Mouse (Mus musculus): ENCODE results near the gene BC028528. TPM values are rescaled to one million over a fixed set of nuclear protein-coding genes. Genes with fewer than 3 reads are reported as not detected.
"Not testable (repeated sequence)": the region's sequence is repeated elsewhere in the genome, so short reads cannot be mapped to it uniquely, and the experiment has no call there.

BC028528 gene
- polyA plus RNA-seq, 1 experiment from 2014 or later: 16.1 TPM

DNA sequence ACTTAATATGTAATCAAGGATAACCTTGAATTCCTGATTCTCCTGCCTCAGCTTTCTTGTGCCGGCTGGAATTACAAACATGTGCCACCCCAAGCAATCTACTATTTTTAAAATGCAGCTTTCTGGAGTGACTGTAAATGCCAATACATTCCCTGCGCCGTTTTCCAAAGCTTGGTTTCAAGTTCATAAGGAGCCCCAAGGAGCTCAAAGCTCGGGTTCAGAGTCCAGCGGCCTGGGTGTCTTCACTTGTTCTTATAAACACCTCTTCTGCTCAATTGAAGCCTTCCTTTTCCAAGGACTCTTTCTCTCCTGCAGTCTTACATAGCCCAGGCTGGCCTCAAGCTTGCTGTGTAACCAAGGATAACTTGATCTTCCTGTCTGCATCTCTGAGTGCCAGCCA lies 25.7 kb downstream of the BC028528 start:
- Histone ChIP-seq H3K27me3 (no peaks in the 10 kb centered on the region), H3K4me2 (replicated peaks) (no peak overlapping the region)

DNA sequence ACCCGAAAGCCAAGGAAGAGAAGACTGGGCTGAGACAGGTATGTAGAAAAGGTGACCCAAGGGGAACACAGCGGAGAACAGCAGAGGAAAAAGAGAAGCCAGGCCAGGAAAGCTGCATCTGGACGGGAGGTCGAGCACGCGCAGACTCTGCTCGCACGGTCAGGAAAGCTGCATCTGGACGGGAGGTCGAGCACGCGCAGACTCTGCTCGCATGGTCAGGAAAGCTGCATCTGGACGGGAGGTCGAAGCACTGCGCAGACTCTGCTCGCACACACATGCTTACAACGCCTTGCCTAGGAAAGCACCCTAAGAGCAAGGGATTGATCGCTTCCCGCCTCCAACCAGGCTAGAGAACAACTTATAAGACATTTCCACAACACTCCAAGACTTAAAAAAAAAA lies 26.2 kb downstream of the BC028528 start:
- H3K27me3 ChIP-seq: no peaks in the 10 kb centered on the region
- no peak overlapping the region for H3K4me2 ChIP-seq (replicated peaks)
- no peak overlapping the region for H3K27ac ChIP-seq
- no peaks in the 10 kb centered on the region for H3K9me3 ChIP-seq
- H3K4me3 ChIP-seq: no peak overlapping the region
- no peak overlapping the region for H3K9ac ChIP-seq
- no peak for ATAC-seq (ENCODE audit: low FRiP score, low read depth)
- 87% methylated on average over 20 of the region's 20 CpGs for WGBS
- peaks cover 4% of the 10 kb centered on the region for H3K4me1 ChIP-seq
- H3K36me3 ChIP-seq: peaks cover 68% of the 10 kb centered on the region

More for the DNA sequence above, 25.7 kb downstream of the BC028528 start:
- H3K4me3 ChIP-seq: no peak overlapping the region
- peaks cover 68% of the 10 kb centered on the region for H3K36me3 ChIP-seq
- WGBS: 84% methylated on average over 5 of the region's 5 CpGs
- no peak overlapping the region for H3K9ac ChIP-seq
- no peak overlapping the region for H3K27ac ChIP-seq
- no peaks in the 10 kb centered on the region for H3K9me3 ChIP-seq
- no peak for ATAC-seq (ENCODE audit: low FRiP score, low read depth)
- peaks cover 7% of the 10 kb centered on the region for H3K4me1 ChIP-seq

DNA sequence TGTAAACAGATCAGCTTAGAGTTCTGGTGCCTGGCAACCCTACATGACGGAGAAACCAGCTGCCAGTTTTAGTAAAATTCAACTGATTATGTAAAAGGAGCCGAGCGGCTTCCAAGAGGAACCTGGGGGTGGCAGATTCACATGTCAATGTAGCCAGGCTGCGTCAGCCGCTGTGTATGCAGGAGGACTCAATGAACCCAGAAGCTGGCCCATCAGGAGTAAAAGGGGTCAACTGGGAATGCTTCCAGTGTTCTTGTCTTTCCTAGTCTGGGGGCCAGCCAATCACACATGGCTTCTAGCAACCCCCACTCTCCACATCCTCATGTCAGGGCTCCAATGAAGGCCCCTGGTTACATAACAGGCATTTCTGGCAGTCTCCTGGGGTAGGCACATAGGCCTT lies 26.8 kb downstream of the BC028528 start:
- Histone ChIP-seq H3K9me3 (no peaks in the 10 kb centered on the region), H3K36me3 (peaks cover 65% of the 10 kb centered on the region), H3K27ac (no peak overlapping the region), H3K4me1 (no peaks in the 10 kb centered on the region), H3K4me2 (replicated peaks) (no peak overlapping the region), H3K4me3 (no peak overlapping the region), H3K27me3 (no peaks in the 10 kb centered on the region), H3K9ac (no peak overlapping the region)
- WGBS: 79% methylated on average over 5 of the region's 5 CpGs
- no peak for ATAC-seq (ENCODE audit: low FRiP score, low read depth)

DNA sequence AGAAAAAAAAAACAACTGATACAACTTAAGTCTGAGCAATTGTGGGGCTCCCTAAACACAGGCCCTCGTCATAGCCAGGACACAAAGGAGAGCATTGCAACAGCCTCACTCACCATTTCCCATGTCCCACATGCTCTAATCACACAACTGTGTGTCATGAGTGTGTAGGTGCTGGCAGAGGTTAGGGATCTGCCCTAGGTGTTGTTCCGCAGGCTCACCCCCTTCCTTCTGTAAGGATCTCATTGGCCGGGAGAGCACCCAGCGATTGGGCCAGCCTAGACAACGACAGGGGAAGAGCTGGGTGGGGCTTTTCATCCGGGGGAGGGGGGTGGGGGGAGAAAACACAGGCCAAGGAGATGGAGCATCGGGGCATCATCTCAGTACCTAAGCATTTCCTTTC lies 28.2 kb downstream of the BC028528 start:
- Histone ChIP-seq H3K9me3 (no peaks in the 10 kb centered on the region), H3K4me2 (replicated peaks) (no peak overlapping the region), H3K27ac (no peak overlapping the region), H3K9ac (no peak overlapping the region), H3K4me1 (no peaks in the 10 kb centered on the region), H3K4me3 (no peak overlapping the region), H3K27me3 (no peaks in the 10 kb centered on the region), H3K36me3 (peaks cover 51% of the 10 kb centered on the region)
- 77% methylated on average over 7 of the region's 7 CpGs for WGBS
- no peak for ATAC-seq (ENCODE audit: low FRiP score, low read depth)

DNA sequence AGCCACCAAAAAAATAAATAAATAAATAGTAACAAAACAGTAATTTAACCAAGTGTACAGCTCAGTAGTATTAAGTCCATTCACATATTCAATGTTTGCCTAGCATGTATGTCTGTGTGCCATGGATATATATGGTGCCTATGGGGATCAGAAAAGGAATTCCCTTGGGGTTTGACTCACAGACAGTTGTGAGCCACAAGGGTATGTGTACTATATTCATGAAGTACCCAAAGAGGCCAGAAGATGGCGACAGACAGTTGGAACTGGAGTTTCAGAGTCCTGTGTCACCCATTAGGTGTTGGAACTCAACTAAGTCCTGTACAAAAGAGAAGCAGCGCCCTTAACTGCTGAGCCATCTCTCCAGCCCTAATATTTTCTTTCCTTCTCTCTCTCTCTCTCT lies 30.0 kb downstream of the BC028528 start:
- Histone ChIP-seq H3K4me3 (no peak overlapping the region), H3K27ac (no peak overlapping the region), H3K4me1 (no peaks in the 10 kb centered on the region), H3K36me3 (peaks cover 37% of the 10 kb centered on the region), H3K4me2 (replicated peaks) (no peak overlapping the region), H3K9ac (no peak overlapping the region), H3K9me3 (no peaks in the 10 kb centered on the region), H3K27me3 (no peaks in the 10 kb centered on the region)
- WGBS: 49% methylated on average over 2 of the region's 2 CpGs
- peak; percentile 44; the same call in 1 of the 2 replicates for ATAC-seq (ENCODE audit: low FRiP score, low read depth)

DNA sequence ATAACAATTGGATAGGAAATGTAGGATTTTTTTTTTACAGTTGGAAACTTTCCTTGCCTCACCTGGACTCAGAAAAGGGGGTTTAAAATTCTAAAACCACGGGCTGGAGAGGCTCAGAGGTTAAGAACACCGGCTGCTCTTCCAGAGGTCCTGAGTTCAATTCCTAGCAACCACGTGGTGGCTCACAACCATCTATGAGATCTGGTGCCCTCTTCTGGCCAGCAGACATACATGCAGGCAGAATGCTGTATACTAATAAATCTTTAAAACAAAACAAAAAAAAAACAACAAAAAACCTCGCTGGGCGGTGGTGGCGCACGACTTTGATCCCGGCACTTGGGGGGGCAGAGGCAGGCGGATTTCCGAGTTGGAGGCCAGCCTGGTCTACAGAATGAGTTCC lies 30.6 kb downstream of the BC028528 start:
- Histone ChIP-seq H3K36me3 (peaks cover 34% of the 10 kb centered on the region), H3K4me2 (replicated peaks) (no peak overlapping the region), H3K27me3 (no peaks in the 10 kb centered on the region), H3K9ac (no peak overlapping the region), H3K9me3 (no peaks in the 10 kb centered on the region), H3K4me3 (no peak overlapping the region), H3K27ac (no peak overlapping the region), H3K4me1 (0 out of 2 replicates have a peak, but pooled peaks cover under 1% of the 10 kb centered on the region)
- WGBS: 78% methylated on average over 10 of the region's 10 CpGs
- ATAC-seq (ENCODE audit: low FRiP score, low read depth): no peak

DNA sequence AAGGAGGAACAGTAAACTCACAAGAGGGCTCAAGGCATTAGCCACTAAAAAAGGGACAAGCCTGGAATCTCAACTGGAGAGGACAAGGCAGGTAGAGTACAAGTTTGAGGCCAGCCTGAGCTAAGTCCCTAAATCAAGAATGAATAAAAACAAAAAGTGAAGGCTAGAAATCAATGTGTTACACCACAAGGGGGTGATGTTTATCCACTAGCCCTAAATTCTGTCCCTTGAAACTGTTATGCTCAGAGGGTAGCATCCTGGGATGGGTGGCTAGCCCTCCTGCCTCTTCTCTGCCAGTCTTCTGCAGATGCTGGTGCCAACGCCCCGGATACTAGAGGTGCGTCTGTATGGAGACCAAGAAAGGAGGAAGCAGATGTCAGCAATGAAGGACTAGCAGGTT lies 31.5 kb downstream of the BC028528 start:
- Histone ChIP-seq H3K4me1 (0 out of 2 replicates have a peak, but pooled peaks cover 2% of the 10 kb centered on the region), H3K27me3 (no peaks in the 10 kb centered on the region), H3K9ac (no peak overlapping the region), H3K36me3 (peaks cover 25% of the 10 kb centered on the region), H3K4me3 (no peak overlapping the region), H3K4me2 (replicated peaks) (no peak overlapping the region), H3K9me3 (no peaks in the 10 kb centered on the region), H3K27ac (no peak overlapping the region)
- 86% methylated on average over 3 of the region's 3 CpGs for WGBS
- ATAC-seq (ENCODE audit: low FRiP score, low read depth): no peak

DNA sequence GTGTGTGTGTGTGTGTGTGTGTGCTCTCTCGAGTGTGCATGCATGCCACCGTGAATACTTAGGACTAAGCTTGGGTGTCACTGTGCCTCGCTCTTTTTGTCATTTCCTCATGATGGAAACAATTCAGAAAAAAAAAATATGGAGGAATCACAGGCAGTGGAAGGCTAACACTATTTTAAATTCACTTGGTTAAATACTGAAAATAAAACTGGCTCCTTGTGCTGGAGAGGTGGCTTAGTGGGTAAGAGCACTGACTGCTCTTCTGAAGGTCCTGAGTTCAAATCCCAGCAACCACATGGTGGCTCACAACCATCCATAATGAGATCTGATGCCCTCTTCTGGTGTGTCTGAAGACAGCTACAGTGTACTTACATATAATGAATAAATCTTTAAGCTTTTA lies 33.5 kb downstream of the BC028528 start:
- 81% methylated on average over 3 of the region's 3 CpGs for WGBS
- H3K27me3 ChIP-seq; H3K4me3 ChIP-seq; ATAC-seq (ENCODE audit: low FRiP score, low read depth); H3K27ac ChIP-seq; H3K9ac ChIP-seq; H3K9me3 ChIP-seq; H3K4me2 ChIP-seq (replicated peaks): not testable (repeated sequence)
- peaks cover 15% of the 10 kb centered on the region for H3K36me3 ChIP-seq
- H3K4me1 ChIP-seq: peaks cover 11% of the 10 kb centered on the region

DNA sequence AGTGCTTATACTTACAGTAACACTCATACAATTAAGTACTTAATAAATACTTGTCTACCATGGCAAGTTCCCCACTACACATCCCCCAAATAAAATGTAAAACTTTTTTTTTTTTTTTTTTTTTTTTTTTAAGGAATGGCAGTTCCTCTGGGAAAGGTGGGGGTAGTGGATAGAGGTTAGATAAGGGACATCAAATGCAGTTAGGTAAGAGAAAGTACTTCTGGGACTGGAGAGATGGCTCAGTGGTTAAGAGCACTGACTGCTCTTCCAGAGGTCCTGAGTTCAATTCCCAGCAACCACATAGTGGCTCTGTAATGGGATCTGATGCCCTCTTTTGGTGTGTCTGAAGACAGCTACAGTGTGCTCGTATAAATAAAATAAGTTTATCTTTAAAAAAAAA lies 34.8 kb downstream of the BC028528 start:
- 71% methylated on average over 1 of the region's 1 CpGs for WGBS
- not testable (repeated sequence) for H3K9me3 ChIP-seq; H3K27me3 ChIP-seq; ATAC-seq (ENCODE audit: low FRiP score, low read depth); H3K27ac ChIP-seq; H3K4me2 ChIP-seq (replicated peaks); H3K4me3 ChIP-seq; H3K9ac ChIP-seq
- Histone ChIP-seq H3K36me3 (peaks cover 20% of the 10 kb centered on the region), H3K4me1 (peaks cover 11% of the 10 kb centered on the region)

DNA sequence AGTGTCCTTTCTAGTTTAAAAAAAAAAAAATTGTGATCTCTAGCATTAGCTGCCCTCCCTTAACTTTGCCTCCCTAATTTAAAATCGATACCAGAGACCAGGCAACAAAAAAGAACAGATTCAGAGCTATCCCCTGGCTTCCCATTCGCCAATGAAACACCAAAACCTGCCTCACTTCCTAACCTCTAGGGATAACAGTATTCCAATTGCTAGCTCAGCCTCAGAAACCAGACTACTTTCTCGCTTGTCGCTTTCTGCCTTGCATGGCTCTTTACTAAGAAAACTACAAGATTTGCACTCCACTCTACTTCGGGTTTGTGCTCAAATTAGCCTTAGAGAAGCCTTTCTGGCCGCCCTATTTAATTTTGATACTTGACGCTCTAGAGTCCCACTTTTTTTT lies 35.7 kb downstream of the BC028528 start:
- peak overlapping the region; percentile 88 for H3K9ac ChIP-seq
- no peaks in the 10 kb centered on the region for H3K27me3 ChIP-seq
- peak overlapping the region; percentile 78 for H3K27ac ChIP-seq
- peak overlapping the region; percentile 86 for H3K4me3 ChIP-seq
- peak; percentile 13; the same call in 1 of the 2 replicates for ATAC-seq (ENCODE audit: low FRiP score, low read depth)
- H3K9me3 ChIP-seq: no peaks in the 10 kb centered on the region
- peaks cover 11% of the 10 kb centered on the region for H3K4me1 ChIP-seq
- WGBS: 28% methylated on average over 7 of the region's 7 CpGs
- peak overlapping the region; percentile 69 for H3K4me2 ChIP-seq (replicated peaks)
- H3K36me3 ChIP-seq: peaks cover 24% of the 10 kb centered on the region

DNA sequence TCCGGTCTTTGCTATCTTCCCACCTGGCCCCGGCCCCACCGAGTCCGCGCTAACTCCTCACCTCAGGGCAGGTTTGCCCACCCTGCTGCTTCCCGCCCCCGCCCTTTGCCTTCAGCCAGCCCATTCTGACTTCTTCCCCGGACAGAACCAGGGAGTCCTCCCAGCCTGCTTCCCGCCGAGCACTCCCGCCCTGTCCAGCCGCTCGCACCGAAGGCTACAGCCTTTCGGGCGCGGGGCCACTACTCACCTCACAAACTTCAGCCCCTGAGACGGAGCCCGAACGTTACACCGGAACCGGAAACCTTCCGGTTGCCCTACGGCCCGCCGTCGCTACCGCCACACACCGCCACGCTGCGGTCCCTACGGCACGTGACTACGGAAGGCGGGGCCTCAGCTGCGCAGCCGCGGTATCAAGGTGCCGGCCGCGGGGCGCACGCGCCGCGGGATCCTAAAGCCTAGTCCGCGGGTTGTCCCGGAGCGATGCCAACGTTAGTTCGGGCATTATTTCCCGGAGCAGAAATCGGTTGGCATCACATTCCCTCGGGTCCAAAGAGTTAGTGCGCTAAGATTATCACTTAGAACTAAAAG lies 36.2 kb downstream of the BC028528 start, which contains the start of gene Prpf3:
Gene Prpf3 (minus strand): TSS at position 384 of the 588 bp plus-strand sequence.
- Histone ChIP-seq H3K9ac (peak within 1 kb of the TSS; percentile 88), H3K4me3 (peak within 1 kb of the TSS; percentile 86), H3K36me3 (peaks cover 29% of the 10 kb centered on the region), H3K27me3 (no peaks in the 10 kb centered on the region), H3K27ac (peak within 1 kb of the TSS; percentile 83), H3K9me3 (no peaks in the 10 kb centered on the region), H3K4me1 (peaks cover 11% of the 10 kb centered on the region), H3K4me2 (replicated peaks) (peak within 1 kb of the TSS; percentile 69)
- WGBS: under 1% methylated on average over 56 of the region's 56 CpGs
- ATAC-seq (ENCODE audit: low FRiP score, low read depth): peak; percentile 98

DNA sequence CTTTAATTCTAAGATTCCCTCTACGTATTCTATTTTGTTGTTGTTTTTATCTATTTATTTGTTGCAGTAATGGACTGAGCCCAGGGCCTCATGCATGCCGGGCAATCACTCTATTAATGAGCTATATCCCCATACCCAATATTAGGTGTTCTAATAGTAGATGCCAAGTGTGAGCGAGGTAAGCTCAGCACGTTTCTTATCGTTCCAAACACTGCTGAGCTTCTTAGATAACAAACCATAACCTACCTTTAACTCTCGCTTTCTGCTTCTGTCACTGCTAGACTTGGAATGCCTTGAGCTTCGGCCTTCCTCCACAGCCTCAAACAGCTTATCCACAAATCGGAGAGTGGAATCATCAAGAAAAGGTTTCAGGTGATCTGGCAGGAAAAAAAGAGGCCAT lies 40.5 kb downstream of the BC028528 start:
- H3K4me1 ChIP-seq: peaks cover 11% of the 10 kb centered on the region
- H3K9ac ChIP-seq: no peak overlapping the region
- H3K36me3 ChIP-seq: peaks cover 71% of the 10 kb centered on the region
- no peaks in the 10 kb centered on the region for H3K27me3 ChIP-seq
- 94% methylated on average over 8 of the region's 8 CpGs for WGBS
- H3K27ac ChIP-seq: no peak overlapping the region
- no peak overlapping the region for H3K4me3 ChIP-seq
- H3K9me3 ChIP-seq: no peaks in the 10 kb centered on the region
- no peak for ATAC-seq (ENCODE audit: low FRiP score, low read depth)
- no peak overlapping the region for H3K4me2 ChIP-seq (replicated peaks)

DNA sequence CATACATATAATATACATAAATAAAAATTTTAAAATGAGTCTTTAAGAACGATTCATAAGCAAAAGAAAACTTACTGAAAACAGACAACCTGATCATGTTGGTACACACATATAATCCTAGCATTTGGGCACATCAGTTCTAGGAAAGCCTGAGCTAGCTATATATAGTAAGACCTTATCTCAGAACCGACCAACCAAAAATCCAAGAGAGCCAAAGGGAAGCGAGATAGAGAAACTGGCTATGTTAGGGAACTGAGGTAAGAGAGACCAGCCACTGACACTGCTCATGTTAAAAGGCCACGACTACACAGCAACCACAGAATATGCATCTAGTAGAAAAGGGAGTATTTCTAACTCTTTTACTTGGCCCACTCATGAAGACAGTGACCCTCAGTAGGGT lies 41.2 kb downstream of the BC028528 start:
- WGBS: 86% methylated on average over 4 of the region's 4 CpGs

More for the DNA sequence above, 41.2 kb downstream of the BC028528 start:
- no peak overlapping the region for H3K4me2 ChIP-seq (replicated peaks)
- peaks cover 78% of the 10 kb centered on the region for H3K36me3 ChIP-seq
- H3K4me1 ChIP-seq: peaks cover 9% of the 10 kb centered on the region
- H3K9me3 ChIP-seq: no peaks in the 10 kb centered on the region
- no peaks in the 10 kb centered on the region for H3K27me3 ChIP-seq
- H3K9ac ChIP-seq: no peak overlapping the region
- no peak overlapping the region for H3K4me3 ChIP-seq
- H3K27ac ChIP-seq: no peak overlapping the region
- ATAC-seq (ENCODE audit: low FRiP score, low read depth): no peak
